Mouse (Mus musculus): ENCODE measurements at regions not wholly inside any gene's neighbourhood (a gene's known extent, or its start where the extent isn't known, plus 50 kb on each side); places are given as distances from the start of the nearest gene placed in this dataset.

GRCm38 (mm10) chr3:129481293-129481692 lies 50.9 kb upstream of the Elovl6 start:
- H3K27me3 ChIP-seq (replicated peaks; ENCODE audit: control insufficient read depth, insufficient read depth, low read length) = no peaks in the 10 kb centered on the region
- no peak overlapping the region for H3K27ac ChIP-seq (ENCODE audit: low read length)
- no peaks in the 10 kb centered on the region for H3K4me1 ChIP-seq (ENCODE audit: control insufficient read depth, insufficient read depth, low read length)
- H3K9me3 ChIP-seq (ENCODE audit: control insufficient read depth, low read length) = no peaks in the 10 kb centered on the region
- H3K36me3 ChIP-seq (ENCODE audit: control insufficient read depth, insufficient read depth, low read length) = no peaks in the 10 kb centered on the region
- H3K9ac ChIP-seq (ENCODE audit: low read depth, low read length) = no peak overlapping the region
- ATAC-seq = no peak
- no peak overlapping the region for H3K4me3 ChIP-seq (ENCODE audit: low read length)
- H3K4me2 ChIP-seq (ENCODE audit: low read depth, low read length) = no peak overlapping the region
- 87% methylated on average over 3 of the region's 3 CpGs for whole genome bisulfite sequencing
